Mouse (Mus musculus): ENCODE results near the gene Gm45208. TPM values are rescaled to one million over a fixed set of nuclear protein-coding genes. Genes with fewer than 3 reads are reported as not detected.

Gm45208 gene
- total RNA-seq, 2 experiments from 2014 or later: not detected

GRCm38 (mm10) chrX:7764657-7765280 lies 42.7 kb downstream of the Gm45208 start:
- DNase-seq: no peak
- intact Hi-C loops (cut with DNase I; ENCODE audit: low total_unique reads): no loop called here

GRCm38 (mm10) chrX:7765281-7765670 lies 43.2 kb downstream of the Gm45208 start:
- no peak for DNase-seq
- intact Hi-C loops (cut with DNase I; ENCODE audit: low total_unique reads): no loop called here

GRCm38 (mm10) chrX:7765764-7766163 lies 43.7 kb downstream of the Gm45208 start:
- intact Hi-C loops (cut with DNase I; ENCODE audit: low total_unique reads): no loop called here
- peak; percentile 41 for DNase-seq

GRCm38 (mm10) chrX:7769302-7770017 lies 47.4 kb downstream of the Gm45208 start:
- intact Hi-C loops (cut with DNase I; ENCODE audit: low total_unique reads): no loop called here
- DNase-seq: no peak

GRCm38 (mm10) chrX:7772766-7773165 lies 50.7 kb downstream of the Gm45208 start:
- intact Hi-C loops (cut with DNase I; ENCODE audit: low total_unique reads): no loop called here

GRCm38 (mm10) chrX:7775501-7776205 lies 53.6 kb downstream of the Gm45208 start:
- intact Hi-C loops (cut with DNase I; ENCODE audit: low total_unique reads): no loop called here
- DNase-seq: no peak

More at GRCm38 (mm10) chrX:7772766-7773165, 50.7 kb downstream of the Gm45208 start:
- no peak for DNase-seq

GRCm38 (mm10) chrX:7776329-7777082 lies 54.5 kb downstream of the Gm45208 start:
- peak; percentile 36 for DNase-seq
- intact Hi-C loops (cut with DNase I; ENCODE audit: low total_unique reads): no loop called here

- intact Hi-C loops (cut with DNase I; ENCODE audit: low total_unique reads): no loop called here
- no peak for DNase-seq
Measured at GRCm38 (mm10) chrX:7778450-7779244, 56.6 kb downstream of the Gm45208 start.

GRCm38 (mm10) chrX:7779294-7779693 lies 57.2 kb downstream of the Gm45208 start:
- intact Hi-C loops (cut with DNase I; ENCODE audit: low total_unique reads): no loop called here
- no peak for DNase-seq

Other genes with a start within 250 kb of the Gm45208 start
- under 1 TPM in 1 of 2 experiments, not detected in 1; 0.16 TPM for gene Foxp3, start 148.6 kb upstream of the Gm45208 start, total RNA-seq (2021)
- gene Ppp1r3f, start 148.0 kb upstream of the Gm45208 start, total RNA-seq (2021): 1 to 10 TPM; 1.0 to 2.5 TPM
- 10 to 100 TPM; 10.2 to 10.9 TPM for gene Ccdc22, start 116.7 kb upstream of the Gm45208 start, total RNA-seq (2021)
- not detected for gene Cacna1f, start 115.2 kb upstream of the Gm45208 start, total RNA-seq (2021)
- 1 to 10 TPM in 1 of 2 experiments, under 1 TPM in 1; 0.86 to 1.4 TPM for gene Syp, start 83.8 kb upstream of the Gm45208 start, total RNA-seq (2021)
- gene Prickle3, start 65.0 kb upstream of the Gm45208 start, total RNA-seq (2021): 10 to 100 TPM; 10.3 to 18.7 TPM
- gene Plp2, start 50.9 kb upstream of the Gm45208 start, total RNA-seq (2021): 10 to 100 TPM; 40.3 to 50.8 TPM
- gene Magix, start 41.0 kb upstream of the Gm45208 start, total RNA-seq (2021): 1 to 10 TPM; 4.4 to 6.4 TPM
- 10 to 100 TPM; 15.9 to 16.4 TPM for gene Gpkow, start 25.1 kb upstream of the Gm45208 start, total RNA-seq (2021)
- 10 to 100 TPM; 20.4 to 22.8 TPM for gene Wdr45, start 7.9 kb upstream of the Gm45208 start, total RNA-seq (2021)
- gene Praf2, start 6.2 kb downstream of the Gm45208 start, total RNA-seq (2021): 1 to 10 TPM; 6.1 to 9.0 TPM
- 1 to 10 TPM in 1 of 2 experiments, under 1 TPM in 1; 0.86 to 1.8 TPM for gene Ccdc120, start 28.7 kb downstream of the Gm45208 start, total RNA-seq (2021)
- 1 to 10 TPM; 8.8 to 9.7 TPM for gene Tfe3, start 40.3 kb downstream of the Gm45208 start, total RNA-seq (2021)
- 10 to 100 TPM; 16.8 to 17.4 TPM for gene Gripap1, start 67.5 kb downstream of the Gm45208 start, total RNA-seq (2021)
- gene Kcnd1, start 100.0 kb downstream of the Gm45208 start, total RNA-seq (2021): under 1 TPM; 0.66 to 0.68 TPM
- gene Otud5, start 119.1 kb downstream of the Gm45208 start, total RNA-seq (2021): 10 to 100 TPM; 16.8 to 19.1 TPM
- gene Pim2, start 156.0 kb downstream of the Gm45208 start, total RNA-seq (2021): 1 to 10 TPM; 1.1 to 1.2 TPM
- 10 to 100 TPM in 1 of 2 experiments, 1 to 10 TPM in 1; 8.7 to 10.2 TPM for gene Slc35a2, start 161.8 kb downstream of the Gm45208 start, total RNA-seq (2021)
- 10 to 100 TPM; 27.3 to 32.0 TPM for gene Pqbp1, start 177.0 kb downstream of the Gm45208 start, total RNA-seq (2021)
- 10 to 100 TPM; 43.9 to 44.8 TPM for gene Timm17b, start 177.1 kb downstream of the Gm45208 start, total RNA-seq (2021)
- gene Gm10491, start 185.6 kb downstream of the Gm45208 start, total RNA-seq (2021): not detected
- gene Gm10490, start 187.3 kb downstream of the Gm45208 start, total RNA-seq (2021): not detected
- gene Pcsk1n, start 197.6 kb downstream of the Gm45208 start, total RNA-seq (2021): under 1 TPM in 1 of 2 experiments, not detected in 1; 0.14 TPM
- gene Eras, start 206.4 kb downstream of the Gm45208 start, total RNA-seq (2021): not detected
- 1 to 10 TPM; 5.0 to 5.5 TPM for gene Hdac6, start 225.6 kb downstream of the Gm45208 start, total RNA-seq (2021)